Mouse (Mus musculus) myocyte (in vitro differentiated cells): ENCODE measurements around the gene Epb41. TPM values are rescaled to one million over a fixed set of nuclear protein-coding genes. Genes with fewer than 3 reads are reported as not detected.

ENCODE experiments used
- H3K27me3 ChIP-seq: one replicate; pipeline ENCODE4 v1.6.1; 2011; ENCODE audit not compliant: control insufficient read depth, insufficient read depth, insufficient read length
- H3K36me3 ChIP-seq: one replicate; pipeline ENCODE4 v1.6.1; 2011; ENCODE audit not compliant: control insufficient read depth, insufficient read depth
- H3K4me2 ChIP-seq: one replicate; pipeline ENCODE4 v1.6.1; 2011; ENCODE audit warnings: low read depth, control low read depth
- H3K4me3 ChIP-seq: one replicate; pipeline ENCODE4 v1.5.1; 2011; ENCODE audit warnings: mild to moderate bottlenecking, control low read depth, moderate library complexity
- H3K79me2 ChIP-seq: one replicate; pipeline ENCODE4 v1.6.1; 2011; ENCODE audit not compliant: control insufficient read depth, insufficient read depth
- H3ac ChIP-seq: one replicate; pipeline ENCODE4 v1.6.1; 2011; ENCODE audit not compliant: control insufficient read depth, insufficient read length
- CEBPB ChIP-seq: IDR thresholded peaks from 2 replicates; pipeline ENCODE4 v1.6.1; 2011; ENCODE audit warnings: mild to moderate bottlenecking, moderate library complexity; ENCODE audit not compliant: poor library complexity, insufficient read depth, severe bottlenecking
- E2F4 ChIP-seq: IDR thresholded peaks from one replicate; pipeline ENCODE4 v1.6.1; 2011; ENCODE audit warnings: mild to moderate bottlenecking, control low read depth, moderate library complexity; ENCODE audit not compliant: insufficient read depth
- MAX ChIP-seq: IDR thresholded peaks from one replicate; pipeline ENCODE4 v1.6.1; 2011; ENCODE audit warnings: low read depth, mild to moderate bottlenecking, control low read depth
- MYOD1 ChIP-seq, 3 experiments: IDR thresholded peaks; one replicate each; pipeline ENCODE4 v1.6.1; 2011; ENCODE audit warnings: control low read depth in 2 of 3, low read depth in 2 of 3, mild to moderate bottlenecking in 2 of 3, moderate library complexity in 1 of 3; ENCODE audit not compliant: insufficient read length in 2 of 3, control insufficient read depth in 1 of 3
- MYOG ChIP-seq, 3 experiments: IDR thresholded peaks; one replicate each; pipeline ENCODE4 v1.6.1; 2011; ENCODE audit warnings: control low read depth in 2 of 3, low read depth in 2 of 3, mild to moderate bottlenecking in 2 of 3; ENCODE audit not compliant: insufficient read length in 2 of 3, control insufficient read depth in 1 of 3, insufficient read depth in 1 of 3
- POLR2A ChIP-seq: IDR thresholded peaks from one replicate; pipeline ENCODE4 v1.6.1; 2011; ENCODE audit warnings: low read depth, mild to moderate bottlenecking, control low read depth, moderate library complexity; ENCODE audit not compliant: insufficient read length
- POLR2AphosphoS2 ChIP-seq: IDR thresholded peaks from one replicate; pipeline ENCODE4 v1.6.1; 2011; ENCODE audit warnings: low read depth, control low read depth; ENCODE audit not compliant: insufficient read length
- REST ChIP-seq: IDR thresholded peaks from one replicate; pipeline ENCODE4 v1.6.1; 2011; ENCODE audit warnings: mild to moderate bottlenecking, control low read depth, moderate library complexity; ENCODE audit not compliant: insufficient read depth, insufficient read length
- SRF ChIP-seq: IDR thresholded peaks from one replicate; pipeline ENCODE4 v1.6.1; 2011; ENCODE audit warnings: low read depth; ENCODE audit not compliant: control insufficient read depth, insufficient read length
- TCF12 ChIP-seq: IDR thresholded peaks from one replicate; pipeline ENCODE4 v1.6.1; 2011; ENCODE audit warnings: mild to moderate bottlenecking, control low read depth; ENCODE audit not compliant: poor library complexity, insufficient read depth, severe bottlenecking
- TCF3 ChIP-seq: IDR thresholded peaks from one replicate; pipeline ENCODE4 v1.6.1; 2011; ENCODE audit warnings: low read depth, control low read depth; ENCODE audit not compliant: insufficient read length
- USF1 ChIP-seq: IDR thresholded peaks from one replicate; pipeline ENCODE4 v1.6.1; 2011; ENCODE audit warnings: low read depth, mild to moderate bottlenecking, control low read depth, moderate library complexity
- polyA plus RNA-seq: library from polyadenylated mRNA; unstranded; fragments of >200 nt; fragmentation: generic; extraction: Trizol; gene quantifications from one replicate; pipeline ENCODE4 v1.2.1, GENCODE M21; 2012; ENCODE audit warnings: missing spikeins

Gene Epb41
- polyA plus RNA-seq, 1 experiment, result 4.8 TPM

DNA sequence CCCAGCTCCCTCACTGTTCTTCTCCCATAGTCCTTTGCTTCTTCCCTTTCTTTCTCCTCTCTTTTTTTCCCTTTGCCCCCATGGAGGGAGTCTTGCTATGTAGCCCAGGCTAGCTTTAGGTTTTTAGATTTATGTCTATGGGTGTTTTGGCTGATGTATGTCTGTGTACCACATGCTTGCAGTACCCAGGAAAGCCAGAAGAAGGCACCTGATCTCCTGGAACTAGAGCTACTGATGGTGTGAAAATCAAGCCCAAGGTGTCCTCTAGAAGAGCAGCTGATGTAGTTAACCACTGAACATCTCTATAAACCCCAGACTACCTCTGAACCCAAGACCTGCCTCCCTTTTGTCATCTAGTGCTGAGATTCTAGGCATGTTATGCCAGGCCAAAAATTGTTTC is 93.4 kb downstream of the Epb41 start:
- Histone ChIP-seq H3K4me3 (no peak overlapping the region), H3K36me3 (no peaks in the 10 kb centered on the region), H3ac (no peak overlapping the region), H3K27me3 (no peaks in the 10 kb centered on the region), H3K4me2 (no peak overlapping the region), H3K79me2 (no peaks in the 10 kb centered on the region)
- TF ChIP-seq POLR2AphosphoS2, result no peak
- TF ChIP-seq USF1, result no peak
- TF ChIP-seq POLR2A, result no peak
- no peak for TF ChIP-seq CEBPB

- Histone ChIP-seq H3K4me2 (no peak overlapping the region), H3K4me3 (no peak overlapping the region), H3K79me2 (no peaks in the 10 kb centered on the region), H3K27me3 (no peaks in the 10 kb centered on the region), H3K36me3 (no peaks in the 10 kb centered on the region), H3ac (no peak overlapping the region)
- TF ChIP-seq REST, result no peak
- TF ChIP-seq TCF3, result no peak
- no peak for TF ChIP-seq CEBPB
- no peak for TF ChIP-seq TCF12
- TF ChIP-seq SRF, result no peak
- no peak for TF ChIP-seq MYOD1 (IDR thresholded peaks at IDR 0.05; ENCODE audit: control insufficient read depth in 1 of 3, insufficient read length in 2 of 3, low read depth in 2 of 3)
- no peak for TF ChIP-seq MAX
- no peak for TF ChIP-seq POLR2A
- no peak for TF ChIP-seq POLR2AphosphoS2
- no peak for TF ChIP-seq E2F4
- no peak for TF ChIP-seq USF1
- no peak for TF ChIP-seq MYOG (IDR thresholded peaks at IDR 0.05; ENCODE audit: control insufficient read depth in 1 of 3, insufficient read depth in 1 of 3, insufficient read length in 2 of 3, low read depth in 2 of 3)
These were observed 97.9 kb downstream of the Epb41 start for GRCm38 (mm10) chr4:131977201-131977600.

DNA sequence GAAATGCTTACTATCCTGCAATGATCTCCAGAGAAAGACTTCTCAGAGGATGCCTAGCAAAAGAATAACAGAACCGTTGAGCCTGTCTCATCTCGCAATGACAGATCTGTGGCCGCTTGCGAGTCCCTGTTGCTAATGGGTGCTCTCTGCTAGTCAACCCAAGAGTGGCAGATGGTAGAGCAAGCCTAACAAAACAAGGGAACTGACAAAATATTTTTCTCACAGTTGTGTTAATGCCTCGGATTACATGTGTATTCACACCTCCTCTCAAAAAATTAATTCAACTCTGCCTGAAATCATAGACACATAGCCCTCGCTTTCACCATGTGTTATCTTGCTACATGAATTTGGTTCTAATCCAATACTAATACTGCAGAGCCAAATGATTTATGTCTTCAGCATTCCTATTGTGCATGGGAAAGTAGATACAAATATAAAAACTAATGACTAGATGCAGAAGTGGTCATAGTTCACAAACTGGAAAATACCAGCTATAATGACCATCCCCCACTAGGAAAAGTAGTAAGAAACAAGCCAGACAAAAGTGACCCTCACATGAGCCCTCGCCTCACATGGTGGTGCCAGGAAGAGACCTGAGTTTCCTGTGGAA is 104.8 kb downstream of the Epb41 start:
- H3ac ChIP-seq, result no peak overlapping the region
- no peaks in the 10 kb centered on the region for H3K36me3 ChIP-seq
- no peak overlapping the region for H3K4me2 ChIP-seq
- no peaks in the 10 kb centered on the region for H3K27me3 ChIP-seq
- TF ChIP-seq MYOD1 (IDR thresholded peaks at IDR 0.05; ENCODE audit: control insufficient read depth in 1 of 3, insufficient read length in 2 of 3, low read depth in 2 of 3) (no peak), POLR2AphosphoS2 (no peak), TCF12 (no peak), POLR2A (no peak), CEBPB (no peak), TCF3 (no peak), MYOG (IDR thresholded peaks at IDR 0.05; ENCODE audit: control insufficient read depth in 1 of 3, insufficient read depth in 1 of 3, insufficient read length in 2 of 3, low read depth in 2 of 3) (no peak), MAX (no peak), USF1 (no peak), REST (no peak), SRF (no peak), E2F4 (no peak)
- H3K79me2 ChIP-seq, result no peaks in the 10 kb centered on the region
- H3K4me3 ChIP-seq, result no peak overlapping the region

DNA sequence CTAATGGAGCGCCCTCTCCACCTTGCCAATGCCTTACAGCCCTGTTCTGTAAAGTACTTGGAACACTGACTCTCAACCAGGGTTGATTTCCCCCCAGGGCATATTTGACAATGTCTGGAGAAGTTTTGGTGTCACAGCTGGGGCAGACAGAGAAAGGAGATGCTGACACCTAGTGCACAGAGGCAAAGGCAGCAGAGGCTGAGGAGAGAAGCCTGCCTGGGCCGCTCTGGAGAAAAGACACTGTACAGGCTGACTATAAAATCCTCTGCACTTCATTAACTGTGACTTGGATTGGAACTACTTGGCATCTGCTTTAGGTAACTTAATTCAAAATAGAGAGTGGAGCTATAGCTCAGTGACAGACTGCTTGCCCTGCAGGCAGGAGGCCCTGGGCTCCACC is 106.2 kb downstream of the Epb41 start:
- no peak for TF ChIP-seq POLR2A
- TF ChIP-seq REST, result no peak
- TF ChIP-seq SRF, result no peak
- TF ChIP-seq CEBPB, result no peak
- no peak for TF ChIP-seq TCF3
- no peak for TF ChIP-seq MAX
- no peak for TF ChIP-seq POLR2AphosphoS2
- no peak for TF ChIP-seq MYOG (IDR thresholded peaks at IDR 0.05; ENCODE audit: control insufficient read depth in 1 of 3, insufficient read depth in 1 of 3, insufficient read length in 2 of 3, low read depth in 2 of 3)
- TF ChIP-seq TCF12, result no peak
- TF ChIP-seq USF1, result no peak
- H3K36me3 ChIP-seq, result no peaks in the 10 kb centered on the region
- H3K4me2 ChIP-seq, result no peak overlapping the region
- no peak overlapping the region for H3ac ChIP-seq
- H3K4me3 ChIP-seq, result no peak overlapping the region
- no peaks in the 10 kb centered on the region for H3K79me2 ChIP-seq
- no peaks in the 10 kb centered on the region for H3K27me3 ChIP-seq

GRCm38 (mm10) chr4:131957161-131957560 is 118.0 kb downstream of the Epb41 start:
- Histone ChIP-seq H3K79me2 (no peaks in the 10 kb centered on the region), H3K4me3 (no peak overlapping the region), H3ac (no peak overlapping the region), H3K27me3 (no peaks in the 10 kb centered on the region), H3K4me2 (no peak overlapping the region), H3K36me3 (no peaks in the 10 kb centered on the region)
- no peak for TF ChIP-seq TCF3
- TF ChIP-seq CEBPB, result no peak
- TF ChIP-seq MYOD1 (IDR thresholded peaks at IDR 0.05; ENCODE audit: control insufficient read depth in 1 of 3, insufficient read length in 2 of 3, low read depth in 2 of 3), result no peak
- TF ChIP-seq POLR2A, result no peak
- TF ChIP-seq SRF, result no peak
- TF ChIP-seq REST, result no peak
- no peak for TF ChIP-seq POLR2AphosphoS2
- TF ChIP-seq TCF12, result no peak
- TF ChIP-seq E2F4, result no peak
- no peak for TF ChIP-seq USF1
- no peak for TF ChIP-seq MAX
- no peak for TF ChIP-seq MYOG (IDR thresholded peaks at IDR 0.05; ENCODE audit: control insufficient read depth in 1 of 3, insufficient read depth in 1 of 3, insufficient read length in 2 of 3, low read depth in 2 of 3)
